In the genomic region with DNA sequence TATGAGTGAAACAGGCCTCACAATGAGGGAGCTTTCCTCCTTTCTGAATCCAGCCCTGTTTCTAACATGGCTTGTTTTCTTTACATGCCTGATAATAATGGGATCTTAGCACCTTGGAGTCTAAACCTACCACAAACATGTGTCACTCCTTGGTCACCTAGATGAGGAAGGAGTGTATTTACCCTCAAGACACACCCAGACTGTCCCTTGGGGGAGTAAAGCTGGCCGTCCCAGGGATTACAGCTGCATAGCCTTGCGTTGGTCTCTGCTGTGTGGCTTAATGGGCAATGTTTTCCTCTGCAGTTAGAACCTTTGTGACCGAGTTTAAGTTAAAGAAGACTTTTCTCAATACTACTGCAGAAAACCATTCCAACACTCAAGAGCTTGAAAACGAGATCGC, we compare ENCODE assay signal across 14 mouse cellular contexts. TPM values are rescaled to one million over a fixed set of nuclear protein-coding genes. Genes with fewer than 3 reads are reported as not detected.
A peak's percentile ranks its signal among the peaks of the same experiment; 100 is the strongest.
DNase-seq lines count a peak whose midpoint lies in the region; ATAC-seq and TF ChIP-seq lines count a peak whose summit lies in the region.
"Had no signal": no experiment of that assay in that cellular context is flagged by ENCODE, and none has a peak within 500 bp of the region (broad histone marks: within the 10 kb centered on the region; RNA-seq: fewer than 3 reads in every experiment).

No protein-coding gene starts in this region.

- 58% methylated on average over 5 of the region's 5 CpGs for WGBS in spleen, adult 2 months
- 55% methylated on average over 5 of the region's 5 CpGs for WGBS in hindbrain, embryonic 11.5 days
- 40% methylated on average over 5 of the region's 5 CpGs for WGBS in midbrain, embryonic 13.5 days
- WGBS in kidney, embryonic 15.5 days, result 75% methylated on average over 5 of the region's 5 CpGs

- no peak overlapping the region for H3K4me2 ChIP-seq in hindbrain, embryonic 11.5 days (replicated peaks; ENCODE audit: low read depth, low read length)
- H3K4me2 ChIP-seq in midbrain, embryonic 13.5 days (replicated peaks), result no peak overlapping the region
- no peak overlapping the region for H3K4me2 ChIP-seq in kidney, embryonic 15.5 days
- H3K4me2 ChIP-seq: limb, embryonic 15.5 days; lung, embryonic 15.5 days had no signal

- no peaks in the 10 kb centered on the region for H3K9me3 ChIP-seq in hindbrain, embryonic 11.5 days (ENCODE audit: control insufficient read depth, low read length)
- H3K9me3 ChIP-seq in midbrain, embryonic 13.5 days, result no peaks in the 10 kb centered on the region
- no peaks in the 10 kb centered on the region for H3K9me3 ChIP-seq in kidney, embryonic 15.5 days (replicated peaks)
- H3K9me3 ChIP-seq: G1E; limb, embryonic 15.5 days; lung, embryonic 15.5 days had no signal

- no peak for TF ChIP-seq POLR2A in spleen, adult 2 months (IDR thresholded peaks at IDR 0.05; ENCODE audit: low read depth, low read length)

- peak overlapping the region; percentile 52; the same call in 1 of the 2 replicates for H3K27ac ChIP-seq in spleen, adult 2 months (ENCODE audit: insufficient read depth, low read length)
- peak overlapping the region; percentile 65 for H3K27ac ChIP-seq in hindbrain, embryonic 11.5 days (ENCODE audit: low read depth, low read length)
- H3K27ac ChIP-seq in midbrain, embryonic 13.5 days, result peak overlapping the region; percentile 83
- H3K27ac ChIP-seq in kidney, embryonic 15.5 days, result no peak overlapping the region
- H3K27ac ChIP-seq: lung, embryonic 15.5 days had no signal

- no peak for ATAC-seq in hindbrain, embryonic 11.5 days (ENCODE audit: low FRiP score)
- ATAC-seq in midbrain, embryonic 13.5 days, result no peak
- no peak for ATAC-seq in kidney, embryonic 15.5 days (replicated peaks; ENCODE audit: low FRiP score)

- H3K9ac ChIP-seq in hindbrain, embryonic 11.5 days (ENCODE audit: low read depth, low read length), result no peak overlapping the region
- H3K9ac ChIP-seq in midbrain, embryonic 13.5 days (replicated peaks), result no peak overlapping the region
- H3K9ac ChIP-seq in kidney, embryonic 15.5 days, result no peak overlapping the region
- H3K9ac ChIP-seq: limb, embryonic 15.5 days; lung, embryonic 15.5 days had no signal

- DNase-seq in spleen, adult 2 months (ENCODE audit: low read depth in 1 of 2, low spot score in 2 of 2), result no peak
- no peak for DNase-seq in spleen, postnatal 4 days (ENCODE audit: low spot score in 2 of 2)
- DNase-seq in hindbrain, embryonic 11.5 days (ENCODE audit: low spot score), result no peak
- DNase-seq in splenic B cell, adult 2 months (ENCODE audit: low read depth, low spot score), result peak; percentile 48
- no peak for DNase-seq in urinary bladder, adult 2 months (ENCODE audit: low spot score)
- DNase-seq in cerebellum, postnatal 36 days, result no peak
- DNase-seq: cerebellum, adult 11 months; gastrocnemius, postnatal 14 days; kidney, adult 8-10 months had no signal

- TF ChIP-seq CTCF in spleen, adult 2 months (IDR thresholded peaks at IDR 0.05; ENCODE audit: extremely low read depth, insufficient read depth, insufficient read length, insufficient replicate concordance), result no peak

- H3K27me3 ChIP-seq in spleen, adult 2 months (ENCODE audit: control insufficient read depth, insufficient read depth, low read length), result no peaks in the 10 kb centered on the region
- H3K27me3 ChIP-seq in hindbrain, embryonic 11.5 days (ENCODE audit: control insufficient read depth, insufficient read depth, low read length), result no peaks in the 10 kb centered on the region
- H3K27me3 ChIP-seq in midbrain, embryonic 13.5 days, result no peaks in the 10 kb centered on the region
- H3K27me3 ChIP-seq in splenic B cell, adult 2 months (ENCODE audit: control insufficient read depth, insufficient read depth, low read length, poor library complexity, severe bottlenecking), result no peaks in the 10 kb centered on the region
- no peaks in the 10 kb centered on the region for H3K27me3 ChIP-seq in kidney, embryonic 15.5 days
- H3K27me3 ChIP-seq: limb, embryonic 15.5 days; lung, embryonic 15.5 days had no signal

- no peak overlapping the region for H3K4me3 ChIP-seq in spleen, adult 2 months (ENCODE audit: extremely low read depth, insufficient read depth, insufficient read length)
- no peak overlapping the region for H3K4me3 ChIP-seq in hindbrain, embryonic 11.5 days (ENCODE audit: low read depth, low read length)
- H3K4me3 ChIP-seq in midbrain, embryonic 13.5 days (replicated peaks), result no peak overlapping the region
- no peak overlapping the region for H3K4me3 ChIP-seq in kidney, embryonic 15.5 days (replicated peaks)
- H3K4me3 ChIP-seq: limb, embryonic 15.5 days; lung, embryonic 15.5 days had no signal

- peaks cover 34% of the 10 kb centered on the region; the same call in 1 of the 2 replicates for H3K4me1 ChIP-seq in spleen, adult 2 months (ENCODE audit: control insufficient read depth, insufficient read depth, insufficient read length)
- H3K4me1 ChIP-seq in hindbrain, embryonic 11.5 days (replicated peaks; ENCODE audit: control insufficient read depth, insufficient read depth, low read length), result peaks cover 10% of the 10 kb centered on the region
- H3K4me1 ChIP-seq in midbrain, embryonic 13.5 days (replicated peaks), result peaks cover 74% of the 10 kb centered on the region
- H3K4me1 ChIP-seq in kidney, embryonic 15.5 days, result peaks cover 23% of the 10 kb centered on the region

- H3K36me3 ChIP-seq in spleen, adult 2 months (ENCODE audit: control insufficient read depth, insufficient read depth, low read length), result peaks cover 7% of the 10 kb centered on the region; the same call in 1 of the 2 replicates
- no peaks in the 10 kb centered on the region for H3K36me3 ChIP-seq in hindbrain, embryonic 11.5 days (ENCODE audit: control insufficient read depth, insufficient read depth, low read length)
- 0 out of 2 replicates have a peak, but pooled peaks cover 7% of the 10 kb centered on the region for H3K36me3 ChIP-seq in midbrain, embryonic 13.5 days
- H3K36me3 ChIP-seq in splenic B cell, adult 2 months (ENCODE audit: control insufficient read depth, insufficient read depth, low read length, poor library complexity, severe bottlenecking), result no peaks in the 10 kb centered on the region; the same call in none of the 2 replicates
- peaks cover 14% of the 10 kb centered on the region; the same call in 1 of the 2 replicates for H3K36me3 ChIP-seq in kidney, embryonic 15.5 days
- H3K36me3 ChIP-seq: limb, embryonic 15.5 days had no signal

RNA-seq across cellular contexts. Expression of a gene that starts 51.1 kb away (rescaled TPM):
- 36.0 and 42.4 TPM in 2 replicates for polyA plus RNA-seq in spleen, adult 2 months (2012; rRNA removed)
- 22.8 and 23.4 TPM in 2 replicates for polyA plus RNA-seq in hindbrain, embryonic 11.5 days (2014; fragmentation: Nextera tagmentation; extraction: Ambion mirVana)
- polyA plus RNA-seq in midbrain, embryonic 13.5 days (2015; fragmentation: Nextera tagmentation; extraction: Ambion mirVana), result 17.4 and 19.2 TPM in 2 replicates
- 18.4 and 19.9 TPM in 2 replicates for polyA plus RNA-seq in kidney, embryonic 15.5 days (2015; fragmentation: Nextera tagmentation; extraction: Ambion mirVana)
- polyA plus RNA-seq in urinary bladder, adult 2 months (2012; rRNA removed), result 66.3 and 86.7 TPM in 2 replicates

RNA-seq across cellular contexts. Expression of a gene that starts 58.6 kb away (rescaled TPM):
- 2.6 and 2.8 TPM in 2 replicates for polyA plus RNA-seq in spleen, adult 2 months (2012; rRNA removed)
- 0.08 and 0.14 TPM in 2 replicates for polyA plus RNA-seq in hindbrain, embryonic 11.5 days (2014; fragmentation: Nextera tagmentation; extraction: Ambion mirVana)
- polyA plus RNA-seq in midbrain, embryonic 13.5 days (2015; fragmentation: Nextera tagmentation; extraction: Ambion mirVana), result 0.07 and 0.23 TPM in 2 replicates
- polyA plus RNA-seq in kidney, embryonic 15.5 days (2015; fragmentation: Nextera tagmentation; extraction: Ambion mirVana), result 0.19 and 1.4 TPM in 2 replicates
- 0.04 and 0.09 TPM in 2 replicates for polyA plus RNA-seq in urinary bladder, adult 2 months (2012; rRNA removed)
- polyA plus RNA-seq: limb, embryonic 15.5 days had no signal
